Mouse (Mus musculus) lung, postnatal 0 days (tissue): ENCODE measurements around the gene Kynu. TPM values are rescaled to one million over a fixed set of nuclear protein-coding genes. Genes with fewer than 3 reads are reported as not detected.

Experiments used
- ATAC-seq: fragments of 200-750 bp; cut with Nextera tagmentation; 2 replicates; pipeline ENCODE4 v1.8.0; 2017; ENCODE audit warnings: moderate library complexity
- DNase-seq: peaks from one replicate; pipeline ENCODE4 v3.0.0-alpha.2; 2016; ENCODE audit warnings: low spot score
- H3K27ac ChIP-seq: fragments of 300-500 bp; sonication (generic); 2 replicates; pipeline ENCODE4 v1.5.1; 2014; ENCODE audit warnings: antibody characterized with exemption, mild to moderate bottlenecking, low read length, mixed read lengths
- H3K27me3 ChIP-seq: fragments of 300-500 bp; sonication (generic); replicated peaks from 2 replicates; pipeline ENCODE4 v1.6.1; 2014; ENCODE audit warnings: low read length, mixed read lengths; ENCODE audit not compliant: insufficient read depth
- H3K36me3 ChIP-seq: fragments of 300-500 bp; sonication (generic); 2 replicates; pipeline ENCODE4 v1.6.1; 2014; ENCODE audit warnings: low read length, mixed read lengths; ENCODE audit not compliant: insufficient read depth
- H3K4me1 ChIP-seq: fragments of 300-500 bp; sonication (generic); 2 replicates; pipeline ENCODE4 v1.6.1; 2014; ENCODE audit warnings: antibody characterized with exemption, low read depth, low read length, mixed read lengths; ENCODE audit not compliant: insufficient read depth
- H3K4me2 ChIP-seq: fragments of 300-500 bp; sonication (generic); replicated peaks from 2 replicates; pipeline ENCODE4 v1.6.1; 2014; ENCODE audit warnings: low read depth, mild to moderate bottlenecking, low read length, moderate library complexity, mixed read lengths
- H3K4me3 ChIP-seq: fragments of 300-500 bp; sonication (generic); 2 replicates; pipeline ENCODE4 v1.5.1; 2014; ENCODE audit warnings: low read depth, low read length
- H3K9ac ChIP-seq: fragments of 300-500 bp; sonication (generic); replicated peaks from 2 replicates; pipeline ENCODE4 v1.6.1; 2014; ENCODE audit warnings: low read depth, mild to moderate bottlenecking
- H3K9me3 ChIP-seq: fragments of 300-500 bp; sonication (generic); 2 replicates; pipeline ENCODE4 v1.6.1; 2016; ENCODE audit warnings: low read length, mixed read lengths
- CTCF ChIP-seq: IDR thresholded peaks from 2 replicates; pipeline ENCODE4 v1.5.1; 2016; ENCODE audit warnings: antibody characterized with exemption, mild to moderate bottlenecking
- EP300 ChIP-seq: IDR thresholded peaks from 2 replicates; pipeline ENCODE4 v1.6.1; 2016; ENCODE audit warnings: antibody characterized with exemption, mild to moderate bottlenecking, control low read depth
- WGBS: fragments of 180-500 bp; shearing (Covaris S2); extraction: QIAGEN DNeasy Blood & Tissue Kit; methylation state at CpG from one replicate; pipeline ENCODE4 v1.1.7; 2014; 5-methylcytosine and 5-hydroxymethylcytosine counted together
- polyA plus RNA-seq: library from polyadenylated mRNA; unstranded; fragments of >200 nt; fragmentation: Nextera tagmentation; extraction: Ambion mirVana; gene quantifications from 2 replicates; pipeline ENCODE4 v1.2.1, GENCODE M21; 2015

Kynu gene
- polyA plus RNA-seq, 1 experiment from 2014 or later = 0.88 TPM

DNA sequence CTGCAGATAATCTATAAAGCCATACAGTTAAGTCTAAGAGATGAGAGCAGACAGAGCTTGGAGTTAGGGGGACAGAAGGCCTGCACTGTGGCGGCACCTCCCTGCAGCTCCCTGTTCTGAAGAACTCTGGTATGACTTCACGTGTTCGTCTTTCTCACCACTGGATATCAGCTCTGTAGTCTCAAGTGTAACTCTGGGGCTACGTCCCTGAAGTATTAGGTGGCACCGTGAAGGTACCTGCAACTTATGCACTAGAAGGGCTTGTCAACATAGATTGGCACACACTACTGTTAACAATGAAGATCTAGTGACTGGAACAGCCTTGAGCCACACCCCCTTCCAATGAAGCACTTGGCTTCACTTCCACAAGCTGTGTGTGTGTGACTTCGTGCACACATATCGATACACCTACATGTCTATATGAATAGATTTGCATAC is 168.0 kb downstream of the Kynu start:
- ATAC-seq (peak; percentile 28; the same call in 1 of the 2 replicates), DNase-seq (no peak)
- no peak for TF ChIP-seq CTCF
- 52% methylated on average over 7 of the region's 7 CpGs for WGBS
- no peak overlapping the region for H3K4me3 ChIP-seq
- H3K9me3 ChIP-seq = no peaks in the 10 kb centered on the region
- H3K4me1 ChIP-seq = no peaks in the 10 kb centered on the region
- no peaks in the 10 kb centered on the region for H3K27me3 ChIP-seq
- H3K9ac ChIP-seq = no peak overlapping the region
- no peaks in the 10 kb centered on the region for H3K36me3 ChIP-seq
- H3K27ac ChIP-seq = no peak overlapping the region
- H3K4me2 ChIP-seq = no peak overlapping the region; the same call in 1 of the 2 replicates

DNA sequence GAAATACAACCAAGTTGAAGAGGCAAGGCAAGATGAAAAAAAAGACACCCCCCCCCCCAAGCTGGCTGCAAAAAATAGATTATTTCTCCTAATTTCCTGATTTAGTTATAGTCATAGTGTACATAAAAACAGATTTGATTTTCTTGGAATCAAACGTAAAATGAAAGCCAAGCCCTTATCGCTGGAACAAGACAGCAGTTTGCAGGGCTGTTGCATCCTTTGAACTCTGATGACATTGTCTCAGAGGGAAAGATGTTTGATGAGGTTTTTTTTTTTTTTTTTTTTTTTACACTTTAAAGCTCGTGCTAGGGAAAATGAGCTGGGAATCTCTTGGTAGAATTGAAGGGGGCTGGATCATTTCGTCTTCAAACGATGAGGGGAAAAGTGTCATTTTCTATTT is 172.1 kb downstream of the Kynu start:
- no peaks in the 10 kb centered on the region for H3K9me3 ChIP-seq
- no peaks in the 10 kb centered on the region for H3K4me1 ChIP-seq
- H3K36me3 ChIP-seq = no peaks in the 10 kb centered on the region
- H3K4me3 ChIP-seq = no peak overlapping the region
- no peak for ATAC-seq
- no peak overlapping the region for H3K27ac ChIP-seq
- no peaks in the 10 kb centered on the region for H3K27me3 ChIP-seq
- WGBS = 43% methylated on average over 5 of the region's 5 CpGs
- H3K4me2 ChIP-seq = no peak overlapping the region
- TF ChIP-seq CTCF (no peak), EP300 (no peak)
- DNase-seq = no peak
- no peak overlapping the region for H3K9ac ChIP-seq

DNA sequence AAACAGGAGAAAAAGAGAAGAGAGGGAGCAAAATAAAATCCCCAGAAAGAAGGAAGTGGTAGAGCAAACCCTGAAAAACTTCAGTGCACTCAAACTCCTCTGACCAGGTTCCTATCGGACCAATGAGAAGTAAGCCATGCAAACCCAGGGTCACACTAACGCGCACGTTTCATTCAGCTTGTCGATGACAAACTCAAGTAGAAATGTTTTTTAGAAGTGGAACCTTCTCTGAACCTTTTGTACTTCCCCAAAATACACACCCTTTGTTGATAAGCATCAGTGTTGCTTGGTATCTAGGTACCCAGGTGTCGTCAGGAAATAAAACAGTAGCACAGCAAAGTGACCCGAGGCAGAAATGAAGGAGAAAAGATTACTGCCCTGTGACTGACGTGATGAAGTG is 172.6 kb downstream of the Kynu start:
- Histone ChIP-seq H3K4me1 (no peaks in the 10 kb centered on the region), H3K9me3 (no peaks in the 10 kb centered on the region), H3K27me3 (no peaks in the 10 kb centered on the region), H3K27ac (no peak overlapping the region), H3K36me3 (no peaks in the 10 kb centered on the region), H3K9ac (no peak overlapping the region), H3K4me2 (no peak overlapping the region), H3K4me3 (no peak overlapping the region)
- 62% methylated on average over 8 of the region's 8 CpGs for WGBS
- ATAC-seq = no peak
- TF ChIP-seq EP300 (no peak), CTCF (no peak)
- DNase-seq = no peak

DNA sequence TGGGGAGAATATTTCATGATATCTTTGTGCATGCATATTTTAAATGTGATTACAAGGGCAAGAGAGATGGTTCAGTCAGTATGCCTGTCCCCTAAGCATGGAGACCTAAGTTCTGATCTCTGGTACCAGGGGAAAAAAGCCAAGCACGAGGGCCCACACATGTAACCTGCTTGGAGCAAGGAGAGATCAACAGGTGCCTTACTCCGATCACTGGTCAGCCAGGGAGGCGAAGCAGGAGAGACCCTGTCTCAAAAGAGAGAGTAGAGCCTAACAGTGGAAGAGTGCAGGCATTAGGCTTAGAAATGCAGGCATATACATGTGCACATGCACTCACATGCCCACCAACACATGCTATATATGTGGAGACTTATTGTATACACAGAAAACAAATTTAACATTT is 173.7 kb downstream of the Kynu start:
- Histone ChIP-seq H3K4me2 (no peak overlapping the region), H3K27ac (no peak overlapping the region), H3K4me1 (no peaks in the 10 kb centered on the region), H3K9me3 (no peaks in the 10 kb centered on the region), H3K9ac (no peak overlapping the region), H3K36me3 (no peaks in the 10 kb centered on the region), H3K4me3 (no peak overlapping the region), H3K27me3 (no peaks in the 10 kb centered on the region)
- DNase-seq (no peak), ATAC-seq (no peak)
- WGBS = 91% methylated on average over 3 of the region's 3 CpGs
- TF ChIP-seq EP300 = no peak
- TF ChIP-seq CTCF = no peak

Other genes with a start within 250 kb of the Kynu start
- gene Arhgap15, start 193.5 kb downstream of the Kynu start, polyA plus RNA-seq = 1.5 and 2.2 TPM in 2 replicates